Mouse (Mus musculus): ENCODE data around the gene Plek. TPM values are rescaled to one million over a fixed set of nuclear protein-coding genes. Genes with fewer than 3 reads are reported as not detected.

Plek gene
- polyA plus RNA-seq, 1 experiment from 2014 or later = 2.2 TPM

GRCm38 (mm10) chr11:16997465-16997864 lies 54.7 kb downstream of the Plek start:
- Histone ChIP-seq H3K27me3 (replicated peaks) (no peaks in the 10 kb centered on the region), H3K4me2 (replicated peaks) (no peak overlapping the region), H3K27ac (no peak overlapping the region), H3K9me3 (no peaks in the 10 kb centered on the region), H3K4me3 (replicated peaks) (no peak overlapping the region), H3K4me1 (replicated peaks) (no peaks in the 10 kb centered on the region), H3K36me3 (no peaks in the 10 kb centered on the region), H3K9ac (no peak overlapping the region)
- no peak for ATAC-seq

GRCm38 (mm10) chr11:16996818-16997217 lies 55.4 kb downstream of the Plek start:
- no peaks in the 10 kb centered on the region for H3K27me3 ChIP-seq (replicated peaks)
- H3K4me2 ChIP-seq (replicated peaks) = no peak overlapping the region
- H3K27ac ChIP-seq = no peak overlapping the region
- no peak overlapping the region for H3K9ac ChIP-seq
- no peaks in the 10 kb centered on the region for H3K4me1 ChIP-seq (replicated peaks)
- no peaks in the 10 kb centered on the region for H3K36me3 ChIP-seq
- no peaks in the 10 kb centered on the region for H3K9me3 ChIP-seq
- H3K4me3 ChIP-seq (replicated peaks) = no peak overlapping the region
- ATAC-seq = no peak

- Histone ChIP-seq H3K9me3 (no peaks in the 10 kb centered on the region), H3K4me2 (replicated peaks) (no peak overlapping the region), H3K27me3 (replicated peaks) (no peaks in the 10 kb centered on the region), H3K27ac (no peak overlapping the region), H3K4me3 (replicated peaks) (no peak overlapping the region), H3K4me1 (replicated peaks) (no peaks in the 10 kb centered on the region), H3K36me3 (no peaks in the 10 kb centered on the region), H3K9ac (no peak overlapping the region)
- WGBS = 81% methylated on average over 6 of the region's 6 CpGs
- ATAC-seq = no peak
These were observed 59.3 kb downstream of the Plek start for GRCm38 (mm10) chr11:16992880-16993279.

GRCm38 (mm10) chr11:16989885-16990284 lies 62.3 kb downstream of the Plek start:
- 74% methylated on average over 5 of the region's 5 CpGs for WGBS
- ATAC-seq = no peak
- H3K4me1 ChIP-seq (replicated peaks) = no peaks in the 10 kb centered on the region
- no peak overlapping the region for H3K9ac ChIP-seq
- no peaks in the 10 kb centered on the region for H3K27me3 ChIP-seq (replicated peaks)
- H3K36me3 ChIP-seq = no peaks in the 10 kb centered on the region
- no peak overlapping the region for H3K4me2 ChIP-seq (replicated peaks)
- H3K9me3 ChIP-seq = no peaks in the 10 kb centered on the region
- no peak overlapping the region for H3K27ac ChIP-seq
- no peak overlapping the region for H3K4me3 ChIP-seq (replicated peaks)

- Histone ChIP-seq H3K4me3 (replicated peaks) (no peak overlapping the region), H3K36me3 (no peaks in the 10 kb centered on the region), H3K27ac (no peak overlapping the region), H3K4me1 (replicated peaks) (no peaks in the 10 kb centered on the region), H3K9me3 (no peaks in the 10 kb centered on the region), H3K9ac (no peak overlapping the region), H3K4me2 (replicated peaks) (no peak overlapping the region), H3K27me3 (replicated peaks) (no peaks in the 10 kb centered on the region)
- WGBS = 68% methylated on average over 6 of the region's 6 CpGs
- no peak for ATAC-seq
These were observed 64.3 kb downstream of the Plek start for GRCm38 (mm10) chr11:16987745-16988328.

- Histone ChIP-seq H3K4me3 (replicated peaks) (no peak overlapping the region), H3K4me1 (replicated peaks) (no peaks in the 10 kb centered on the region), H3K9ac (no peak overlapping the region), H3K27me3 (replicated peaks) (no peaks in the 10 kb centered on the region), H3K36me3 (no peaks in the 10 kb centered on the region), H3K27ac (no peak overlapping the region), H3K9me3 (no peaks in the 10 kb centered on the region), H3K4me2 (replicated peaks) (no peak overlapping the region)
- 75% methylated on average over 7 of the region's 7 CpGs for WGBS
- ATAC-seq = no peak
These were observed 65.5 kb downstream of the Plek start for GRCm38 (mm10) chr11:16986550-16987187.

- H3K9ac ChIP-seq = no peak overlapping the region
- no peaks in the 10 kb centered on the region for H3K36me3 ChIP-seq
- no peaks in the 10 kb centered on the region for H3K9me3 ChIP-seq
- H3K27me3 ChIP-seq (replicated peaks) = no peaks in the 10 kb centered on the region
- H3K4me2 ChIP-seq (replicated peaks) = no peak overlapping the region
- no peak for ATAC-seq
- H3K4me3 ChIP-seq (replicated peaks) = no peak overlapping the region
- H3K27ac ChIP-seq = no peak overlapping the region
- WGBS = 62% methylated on average over 5 of the region's 5 CpGs
- H3K4me1 ChIP-seq (replicated peaks) = no peaks in the 10 kb centered on the region
These were observed 73.9 kb downstream of the Plek start for GRCm38 (mm10) chr11:16978161-16978707.

GRCm38 (mm10) chr11:16977611-16978010 lies 74.6 kb downstream of the Plek start:
- Histone ChIP-seq H3K4me3 (replicated peaks) (no peak overlapping the region), H3K9me3 (no peaks in the 10 kb centered on the region), H3K9ac (no peak overlapping the region), H3K36me3 (no peaks in the 10 kb centered on the region), H3K4me1 (replicated peaks) (no peaks in the 10 kb centered on the region), H3K4me2 (replicated peaks) (no peak overlapping the region), H3K27ac (no peak overlapping the region), H3K27me3 (replicated peaks) (no peaks in the 10 kb centered on the region)
- ATAC-seq = no peak
- 82% methylated on average over 2 of the region's 2 CpGs for WGBS

- no peak for ATAC-seq
- 76% methylated on average over 4 of the region's 4 CpGs for WGBS
- H3K9me3 ChIP-seq = no peaks in the 10 kb centered on the region
- no peaks in the 10 kb centered on the region for H3K27me3 ChIP-seq (replicated peaks)
- no peaks in the 10 kb centered on the region for H3K36me3 ChIP-seq
- no peak overlapping the region for H3K4me3 ChIP-seq (replicated peaks)
- H3K4me2 ChIP-seq (replicated peaks) = no peak overlapping the region
- no peak overlapping the region for H3K27ac ChIP-seq
- H3K4me1 ChIP-seq (replicated peaks) = no peaks in the 10 kb centered on the region
- no peak overlapping the region for H3K9ac ChIP-seq
These were observed 75.2 kb downstream of the Plek start for GRCm38 (mm10) chr11:16976937-16977336.

GRCm38 (mm10) chr11:16973086-16973485 lies 79.1 kb downstream of the Plek start:
- no peaks in the 10 kb centered on the region for H3K36me3 ChIP-seq
- no peaks in the 10 kb centered on the region for H3K27me3 ChIP-seq (replicated peaks)
- H3K4me1 ChIP-seq (replicated peaks) = no peaks in the 10 kb centered on the region
- no peak for ATAC-seq
- H3K9me3 ChIP-seq = no peaks in the 10 kb centered on the region
- no peak overlapping the region for H3K4me3 ChIP-seq (replicated peaks)
- 81% methylated on average over 1 of the region's 1 CpGs for WGBS
- no peak overlapping the region for H3K27ac ChIP-seq
- H3K9ac ChIP-seq = no peak overlapping the region
- no peak overlapping the region for H3K4me2 ChIP-seq (replicated peaks)

GRCm38 (mm10) chr11:16972027-16972426 lies 80.2 kb downstream of the Plek start:
- Histone ChIP-seq H3K4me2 (replicated peaks) (no peak overlapping the region), H3K36me3 (no peaks in the 10 kb centered on the region), H3K27ac (no peak overlapping the region), H3K4me1 (replicated peaks) (no peaks in the 10 kb centered on the region), H3K9me3 (no peaks in the 10 kb centered on the region), H3K4me3 (replicated peaks) (no peak overlapping the region), H3K9ac (no peak overlapping the region), H3K27me3 (replicated peaks) (no peaks in the 10 kb centered on the region)
- ATAC-seq = no peak
- 88% methylated on average over 3 of the region's 3 CpGs for WGBS

- ATAC-seq = no peak
- Histone ChIP-seq H3K9ac (no peak overlapping the region), H3K4me1 (replicated peaks) (no peaks in the 10 kb centered on the region), H3K36me3 (no peaks in the 10 kb centered on the region), H3K27ac (no peak overlapping the region), H3K4me3 (replicated peaks) (no peak overlapping the region), H3K4me2 (replicated peaks) (no peak overlapping the region), H3K9me3 (no peaks in the 10 kb centered on the region), H3K27me3 (replicated peaks) (no peaks in the 10 kb centered on the region)
- WGBS = 69% methylated on average over 2 of the region's 2 CpGs
These were observed 82.5 kb downstream of the Plek start for GRCm38 (mm10) chr11:16969650-16970049.

- Histone ChIP-seq H3K27ac (no peak overlapping the region), H3K4me1 (replicated peaks) (no peaks in the 10 kb centered on the region), H3K4me2 (replicated peaks) (no peak overlapping the region), H3K4me3 (replicated peaks) (no peak overlapping the region), H3K36me3 (no peaks in the 10 kb centered on the region), H3K9ac (no peak overlapping the region), H3K27me3 (replicated peaks) (no peaks in the 10 kb centered on the region), H3K9me3 (no peaks in the 10 kb centered on the region)
- 42% methylated on average over 2 of the region's 2 CpGs for WGBS
- no peak for ATAC-seq
These were observed 84.4 kb downstream of the Plek start for GRCm38 (mm10) chr11:16967806-16968205.
